ENCODE assay signal across 8 mouse cellular contexts in genomic region chr8:70594621-70595564, GRCm38 (mm10). TPM values are rescaled to one million over a fixed set of nuclear protein-coding genes. Genes with fewer than 3 reads are reported as not detected.
DNase-seq lines count a peak whose midpoint lies in the region; ATAC-seq lines count a peak whose summit lies in the region.

No protein-coding gene starts in this region.

- peaks cover 77% of the 10 kb centered on the region for H3K4me1 ChIP-seq in heart, embryonic 13.5 days
- peaks cover 34% of the 10 kb centered on the region for H3K4me1 ChIP-seq in forebrain, embryonic 11.5 days (replicated peaks; ENCODE audit: control insufficient read depth, insufficient read depth, low read length)
- H3K4me1 ChIP-seq in kidney, embryonic 15.5 days = peaks cover 71% of the 10 kb centered on the region
- peaks cover 53% of the 10 kb centered on the region for H3K4me1 ChIP-seq in stomach, embryonic 15.5 days

- peak overlapping the region; percentile 87 for H3K9ac ChIP-seq in heart, embryonic 13.5 days
- H3K9ac ChIP-seq in forebrain, embryonic 11.5 days (ENCODE audit: low read length) = peak overlapping the region; percentile 71
- H3K9ac ChIP-seq in kidney, embryonic 15.5 days = peak overlapping the region; percentile 69
- peak overlapping the region; percentile 52 for H3K9ac ChIP-seq in stomach, embryonic 15.5 days

- DNase-seq in heart, adult 18-20 months = no peak
- peak; percentile 81 for DNase-seq in forebrain, embryonic 11.5 days (ENCODE audit: low spot score)
- peak; percentile 30 for DNase-seq in lung, postnatal 14 days
- no peak for DNase-seq in layer of hippocampus, adult 9-10 months (ENCODE audit: low spot score)

- ATAC-seq in heart, embryonic 13.5 days (ENCODE audit: extremely low read depth, insufficient number of reproducible peaks, low FRiP score, low TSS enrichment) = no peak
- peak; percentile 28 for ATAC-seq in activated CD4-positive, CD25-positive, alpha-beta regulatory T cell, adult 4 months
- peak; percentile 1 for ATAC-seq in forebrain, embryonic 11.5 days (replicated peaks; ENCODE audit: low FRiP score)
- ATAC-seq in kidney, embryonic 15.5 days (replicated peaks; ENCODE audit: low FRiP score) = peak; percentile 19
- 0 out of 2 replicates have a peak, but pooled peaks have one; percentile 0 for ATAC-seq in stomach, embryonic 15.5 days (ENCODE audit: insufficient read depth, low FRiP score, low read depth)

- peak overlapping the region; percentile 75 for H3K4me3 ChIP-seq in heart, embryonic 13.5 days
- H3K4me3 ChIP-seq in forebrain, embryonic 11.5 days (ENCODE audit: low read depth, low read length) = peak overlapping the region; percentile 62
- peak overlapping the region; percentile 75 for H3K4me3 ChIP-seq in kidney, embryonic 15.5 days (replicated peaks)
- peak overlapping the region; percentile 65 for H3K4me3 ChIP-seq in stomach, embryonic 15.5 days (replicated peaks)

- H3K4me2 ChIP-seq in heart, embryonic 13.5 days = peak overlapping the region; percentile 97
- peak overlapping the region; percentile 96 for H3K4me2 ChIP-seq in forebrain, embryonic 11.5 days (ENCODE audit: low read depth, low read length, severe bottlenecking)
- H3K4me2 ChIP-seq in kidney, embryonic 15.5 days = peak overlapping the region; percentile 97
- peak overlapping the region; percentile 99 for H3K4me2 ChIP-seq in stomach, embryonic 15.5 days

- WGBS in heart, embryonic 13.5 days = 6% methylated on average over 82 of the region's 82 CpGs
- 11% methylated on average over 82 of the region's 82 CpGs for WGBS in forebrain, embryonic 11.5 days
- 8% methylated on average over 82 of the region's 82 CpGs for WGBS in kidney, embryonic 15.5 days
- WGBS in stomach, embryonic 15.5 days = 11% methylated on average over 72 of the region's 82 CpGs

- peak overlapping the region; percentile 93 for H3K27ac ChIP-seq in heart, embryonic 13.5 days (replicated peaks)
- peak overlapping the region; percentile 15; the same call in 1 of the 2 replicates for H3K27ac ChIP-seq in forebrain, embryonic 11.5 days (ENCODE audit: low read depth, low read length)
- peak overlapping the region; percentile 92 for H3K27ac ChIP-seq in kidney, embryonic 15.5 days
- peak overlapping the region; percentile 81 for H3K27ac ChIP-seq in stomach, embryonic 15.5 days

- no peaks in the 10 kb centered on the region; the same call in 1 of the 2 replicates for H3K27me3 ChIP-seq in heart, embryonic 13.5 days (replicated peaks)
- no peaks in the 10 kb centered on the region; the same call in 1 of the 2 replicates for H3K27me3 ChIP-seq in forebrain, embryonic 11.5 days (ENCODE audit: control insufficient read depth, insufficient read depth, low read length)
- no peaks in the 10 kb centered on the region for H3K27me3 ChIP-seq in kidney, embryonic 15.5 days
- no peaks in the 10 kb centered on the region for H3K27me3 ChIP-seq in stomach, embryonic 15.5 days (replicated peaks)

- H3K9me3 ChIP-seq in heart, embryonic 13.5 days = no peaks in the 10 kb centered on the region
- H3K9me3 ChIP-seq in forebrain, embryonic 11.5 days (ENCODE audit: control insufficient read depth, low read length) = no peaks in the 10 kb centered on the region
- no peaks in the 10 kb centered on the region for H3K9me3 ChIP-seq in kidney, embryonic 15.5 days (replicated peaks)
- no peaks in the 10 kb centered on the region for H3K9me3 ChIP-seq in stomach, embryonic 15.5 days

- peaks cover 54% of the 10 kb centered on the region for H3K36me3 ChIP-seq in heart, embryonic 13.5 days
- H3K36me3 ChIP-seq in forebrain, embryonic 11.5 days (ENCODE audit: control insufficient read depth, insufficient read depth, low read length) = no peaks in the 10 kb centered on the region; the same call in 1 of the 2 replicates
- H3K36me3 ChIP-seq in kidney, embryonic 15.5 days = peaks cover 52% of the 10 kb centered on the region
- H3K36me3 ChIP-seq in stomach, embryonic 15.5 days = peaks cover 14% of the 10 kb centered on the region

RNA-seq across cellular contexts. Expression of gene Isyna1, which starts 0.7 kb away (rescaled TPM):
- 135 and 145 TPM in 2 replicates for polyA plus RNA-seq in heart, embryonic 13.5 days (2015; fragmentation: Nextera tagmentation; extraction: Ambion mirVana)
- 10 to 100 TPM; 15.4 to 28.2 TPM for total RNA-seq in heart, adult 18-20 months (2021)
- 10 to 100 TPM; 19.3 to 44.6 TPM for polyA plus RNA-seq in activated CD4-positive, CD25-positive, alpha-beta regulatory T cell, adult 4 months (2017; shearing (Covaris generic))
- 98.1 and 109 TPM in 2 replicates for polyA plus RNA-seq in forebrain, embryonic 11.5 days (2014; fragmentation: Nextera tagmentation; extraction: Ambion mirVana)
- polyA plus RNA-seq in kidney, embryonic 15.5 days (2015; fragmentation: Nextera tagmentation; extraction: Ambion mirVana) = 180 and 198 TPM in 2 replicates
- polyA plus RNA-seq in stomach, embryonic 15.5 days (2015; fragmentation: Nextera tagmentation; extraction: Ambion mirVana) = 127 and 133 TPM in 2 replicates

RNA-seq across cellular contexts. Expression of gene Ssbp4, which starts 13.8 kb away (rescaled TPM):
- 63.3 and 70.9 TPM in 2 replicates for polyA plus RNA-seq in heart, embryonic 13.5 days (2015; fragmentation: Nextera tagmentation; extraction: Ambion mirVana)
- total RNA-seq in heart, adult 18-20 months (2021) = 10 to 100 TPM; 29.9 to 35.7 TPM
- polyA plus RNA-seq in activated CD4-positive, CD25-positive, alpha-beta regulatory T cell, adult 4 months (2017; shearing (Covaris generic)) = 10 to 100 TPM; 15.8 to 17.7 TPM
- polyA plus RNA-seq in forebrain, embryonic 11.5 days (2014; fragmentation: Nextera tagmentation; extraction: Ambion mirVana) = 113 and 127 TPM in 2 replicates
- polyA plus RNA-seq in kidney, embryonic 15.5 days (2015; fragmentation: Nextera tagmentation; extraction: Ambion mirVana) = 135 and 145 TPM in 2 replicates
- 104 and 117 TPM in 2 replicates for polyA plus RNA-seq in stomach, embryonic 15.5 days (2015; fragmentation: Nextera tagmentation; extraction: Ambion mirVana)

RNA-seq across cellular contexts. Expression of gene Lrrc25, which starts 21.1 kb away (rescaled TPM):
- 1.5 and 2.7 TPM in 2 replicates for polyA plus RNA-seq in heart, embryonic 13.5 days (2015; fragmentation: Nextera tagmentation; extraction: Ambion mirVana)
- 1 to 10 TPM; 1.6 to 2.5 TPM for total RNA-seq in heart, adult 18-20 months (2021)
- 1 to 10 TPM in 1 of 2 experiments, under 1 TPM in 1; 0.54 to 1.0 TPM for polyA plus RNA-seq in activated CD4-positive, CD25-positive, alpha-beta regulatory T cell, adult 4 months (2017; shearing (Covaris generic))
- polyA plus RNA-seq in forebrain, embryonic 11.5 days (2014; fragmentation: Nextera tagmentation; extraction: Ambion mirVana) = 1.2 and 1.4 TPM in 2 replicates
- polyA plus RNA-seq in kidney, embryonic 15.5 days (2015; fragmentation: Nextera tagmentation; extraction: Ambion mirVana) = 2.5 TPM in 2 replicates
- 3.7 and 3.9 TPM in 2 replicates for polyA plus RNA-seq in stomach, embryonic 15.5 days (2015; fragmentation: Nextera tagmentation; extraction: Ambion mirVana)

RNA-seq across cellular contexts. Expression of gene Gdf15, which starts 37.4 kb away (rescaled TPM):
- 0.86 and 1.2 TPM in 2 replicates for polyA plus RNA-seq in heart, embryonic 13.5 days (2015; fragmentation: Nextera tagmentation; extraction: Ambion mirVana)
- 1 to 10 TPM; 1.4 to 2.0 TPM for total RNA-seq in heart, adult 18-20 months (2021)
- not detected for polyA plus RNA-seq in activated CD4-positive, CD25-positive, alpha-beta regulatory T cell, adult 4 months (2017; shearing (Covaris generic))
- polyA plus RNA-seq in forebrain, embryonic 11.5 days (2014; fragmentation: Nextera tagmentation; extraction: Ambion mirVana) = not detected in 2 replicates
- polyA plus RNA-seq in kidney, embryonic 15.5 days (2015; fragmentation: Nextera tagmentation; extraction: Ambion mirVana) = 0.46 and 0.77 TPM in 2 replicates
- 0.95 and 1.4 TPM in 2 replicates for polyA plus RNA-seq in stomach, embryonic 15.5 days (2015; fragmentation: Nextera tagmentation; extraction: Ambion mirVana)

RNA-seq across cellular contexts. Expression of gene Ell, which starts 55.6 kb away (rescaled TPM):
- polyA plus RNA-seq in heart, embryonic 13.5 days (2015; fragmentation: Nextera tagmentation; extraction: Ambion mirVana) = 11.6 and 12.5 TPM in 2 replicates
- 10 to 100 TPM; 10.9 to 12.0 TPM for total RNA-seq in heart, adult 18-20 months (2021)
- 10 to 100 TPM; 27.8 to 35.2 TPM for polyA plus RNA-seq in activated CD4-positive, CD25-positive, alpha-beta regulatory T cell, adult 4 months (2017; shearing (Covaris generic))
- 21.8 and 22.2 TPM in 2 replicates for polyA plus RNA-seq in forebrain, embryonic 11.5 days (2014; fragmentation: Nextera tagmentation; extraction: Ambion mirVana)
- polyA plus RNA-seq in kidney, embryonic 15.5 days (2015; fragmentation: Nextera tagmentation; extraction: Ambion mirVana) = 20.3 and 23.8 TPM in 2 replicates
- polyA plus RNA-seq in stomach, embryonic 15.5 days (2015; fragmentation: Nextera tagmentation; extraction: Ambion mirVana) = 16.1 and 17.7 TPM in 2 replicates

Comparison
In these comparisons a context has a peak if more than half of its experiments do, and no peak if none do; other contexts are left out.
1. H3K27ac ChIP-seq: peak in every context shown above with its lines; median percentile 93 in heart, embryonic 13.5 days; 92 in kidney, embryonic 15.5 days; 81 in stomach, embryonic 15.5 days; 15 in forebrain, embryonic 11.5 days.
2. DNase-seq: peak in forebrain, embryonic 11.5 days (single experiment) and lung, postnatal 14 days (single experiment); none in heart, adult 18-20 months (0 of 2) and layer of hippocampus, adult 9-10 months (single experiment).
3. Peak in every context shown above with its lines, with median percentiles within 50 percentile points of each other: H3K4me2 ChIP-seq, H3K4me3 ChIP-seq and H3K9ac ChIP-seq.